Mouse (Mus musculus) neural tube, embryonic 14.5 days (tissue): Measurements from ENCODE around the gene Clec12a. TPM values are rescaled to one million over a fixed set of nuclear protein-coding genes. Genes with fewer than 3 reads are reported as not detected.
"Not testable (repeated sequence)": the region's sequence is repeated elsewhere in the genome, so short reads cannot be mapped to it uniquely, and the experiment has no call there.

Experiments
- ATAC-seq: fragments of 200-750 bp; cut with Nextera tagmentation; 2 replicates; pipeline ENCODE4 v1.8.0; 2017; ENCODE audit warnings: low read depth, mild to moderate bottlenecking, moderate TSS enrichment, moderate library complexity
- H3K27ac ChIP-seq: fragments of 300-500 bp; sonication (generic); 2 replicates; pipeline ENCODE4 v1.5.1; 2014; ENCODE audit warnings: low read depth, mild to moderate bottlenecking, control low read depth, low read length, moderate library complexity, mixed read lengths
- H3K27me3 ChIP-seq: fragments of 300-500 bp; sonication (generic); 2 replicates; pipeline ENCODE4 v1.6.1; 2014; ENCODE audit warnings: low read length; ENCODE audit not compliant: control insufficient read depth, insufficient read depth
- H3K36me3 ChIP-seq: fragments of 300-500 bp; sonication (generic); 2 replicates; pipeline ENCODE4 v1.6.1; 2014; ENCODE audit warnings: low read length, mixed read lengths; ENCODE audit not compliant: control insufficient read depth, insufficient read depth
- H3K4me1 ChIP-seq: fragments of 300-500 bp; sonication (generic); 2 replicates; pipeline ENCODE4 v1.6.1; 2014; ENCODE audit warnings: low read length; ENCODE audit not compliant: control insufficient read depth, insufficient read depth
- H3K4me2 ChIP-seq: fragments of 300-500 bp; sonication (generic); 2 replicates; pipeline ENCODE4 v1.6.1; 2014; ENCODE audit warnings: mild to moderate bottlenecking, low read depth, low read length, control low read depth
- H3K4me3 ChIP-seq: fragments of 300-500 bp; sonication (generic); 2 replicates; pipeline ENCODE4 v1.5.1; 2014; ENCODE audit warnings: low read depth, low read length, control low read depth, mixed read lengths
- H3K9ac ChIP-seq: fragments of 300-500 bp; sonication (generic); replicated peaks from 2 replicates; pipeline ENCODE4 v1.6.1; 2014; ENCODE audit warnings: low read depth, mild to moderate bottlenecking, control low read depth, low read length, mixed read lengths
- H3K9me3 ChIP-seq: fragments of 300-500 bp; sonication (generic); 2 replicates; pipeline ENCODE4 v1.6.1; 2016; ENCODE audit warnings: low read length; ENCODE audit not compliant: control insufficient read depth
- WGBS: fragments of 180-500 bp; shearing (Covaris S2); extraction: QIAGEN DNeasy Blood & Tissue Kit; methylation state at CpG from one replicate; pipeline ENCODE4 v1.1.7; 2014; 5-methylcytosine and 5-hydroxymethylcytosine counted together
- polyA plus RNA-seq: library from polyadenylated mRNA; unstranded; fragments of >200 nt; fragmentation: Nextera tagmentation; extraction: Ambion mirVana; gene quantifications from 2 replicates; pipeline ENCODE4 v1.2.1, GENCODE M21; 2014

Clec12a gene
- 0.48 and 0.55 TPM in 2 replicates for polyA plus RNA-seq

DNA sequence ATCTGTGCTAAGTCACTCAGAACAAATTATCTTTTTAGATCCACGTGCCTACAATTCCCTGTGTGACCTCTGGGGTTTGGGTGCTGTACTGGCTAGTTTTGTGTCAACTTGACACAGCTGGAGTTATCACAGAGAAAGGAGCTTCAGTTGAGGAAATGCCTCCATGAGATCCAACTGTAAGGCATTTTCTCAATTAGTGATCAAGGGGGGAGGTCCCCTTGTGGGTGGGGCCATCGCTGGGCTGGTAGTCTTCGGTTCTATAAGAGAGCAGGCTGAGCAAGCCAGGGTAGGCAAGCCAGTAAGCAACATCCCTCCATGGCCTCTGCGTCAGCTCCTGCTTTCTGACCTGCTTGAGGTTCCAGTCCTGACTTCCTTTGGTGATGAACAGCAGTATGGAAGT, at the start of gene Clec12a:
Gene Clec12a, plus strand, starts transcription at position 301 of the 400 bp plus-strand sequence.
- H3K27ac ChIP-seq, H3K4me1 ChIP-seq, ATAC-seq, H3K27me3 ChIP-seq, H3K9me3 ChIP-seq, H3K9ac ChIP-seq, H3K4me3 ChIP-seq, H3K36me3 ChIP-seq, H3K4me2 ChIP-seq: not testable (repeated sequence)
- WGBS: 81% methylated on average over 4 of the region's 4 CpGs

DNA sequence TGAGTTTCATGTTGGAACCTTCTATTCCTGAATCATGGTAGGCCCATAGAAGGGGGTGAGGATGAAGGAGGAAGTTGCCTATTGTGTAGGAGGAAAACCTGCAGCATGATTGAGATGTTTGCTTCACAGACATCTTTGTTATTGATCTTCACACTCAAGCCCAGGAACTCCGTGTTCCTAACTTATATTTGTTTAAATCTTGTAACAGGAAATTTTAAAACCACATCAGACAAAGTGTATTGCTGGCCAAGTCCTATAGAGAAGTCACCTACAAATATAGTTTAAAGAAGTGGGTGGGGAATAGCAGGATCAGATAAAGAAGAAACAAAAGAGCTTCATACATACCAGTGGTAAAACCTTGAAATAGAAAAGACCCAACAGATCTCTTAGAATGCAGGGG, 38.3 kb upstream of the Clec12a start:
- Histone ChIP-seq H3K9ac (no peak overlapping the region), H3K27ac (no peak overlapping the region), H3K36me3 (no peaks in the 10 kb centered on the region), H3K4me1 (no peaks in the 10 kb centered on the region), H3K4me3 (no peak overlapping the region), H3K4me2 (no peak overlapping the region), H3K9me3 (no peaks in the 10 kb centered on the region), H3K27me3 (no peaks in the 10 kb centered on the region)
- WGBS: 66% methylated on average over 1 of the region's 1 CpGs
- no peak for ATAC-seq

DNA sequence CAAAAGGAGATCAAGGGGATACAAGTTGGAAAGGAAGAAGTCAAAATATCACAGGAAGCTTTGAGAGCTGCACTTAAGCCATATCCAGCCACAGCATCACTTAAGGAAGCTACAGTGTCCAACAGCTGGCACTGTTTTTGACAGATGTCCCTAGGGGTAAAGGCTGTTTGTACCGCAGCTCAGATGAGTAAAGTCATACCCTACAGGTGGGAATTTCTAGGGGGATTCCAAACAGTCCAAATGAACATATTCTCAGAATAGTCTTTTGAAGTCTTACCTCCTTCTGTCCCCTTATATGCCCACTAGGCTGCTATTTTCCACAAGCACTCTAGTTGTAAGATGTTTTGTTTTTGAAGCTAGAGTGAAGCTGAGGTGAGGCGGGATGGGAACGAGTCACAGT, 30.0 kb upstream of the Clec12a start:
- Histone ChIP-seq H3K36me3 (no peaks in the 10 kb centered on the region), H3K27ac (no peak overlapping the region), H3K9ac (no peak overlapping the region), H3K27me3 (no peaks in the 10 kb centered on the region), H3K9me3 (no peaks in the 10 kb centered on the region), H3K4me1 (no peaks in the 10 kb centered on the region), H3K4me2 (no peak overlapping the region), H3K4me3 (no peak overlapping the region)
- WGBS: 75% methylated on average over 3 of the region's 3 CpGs
- ATAC-seq: no peak

DNA sequence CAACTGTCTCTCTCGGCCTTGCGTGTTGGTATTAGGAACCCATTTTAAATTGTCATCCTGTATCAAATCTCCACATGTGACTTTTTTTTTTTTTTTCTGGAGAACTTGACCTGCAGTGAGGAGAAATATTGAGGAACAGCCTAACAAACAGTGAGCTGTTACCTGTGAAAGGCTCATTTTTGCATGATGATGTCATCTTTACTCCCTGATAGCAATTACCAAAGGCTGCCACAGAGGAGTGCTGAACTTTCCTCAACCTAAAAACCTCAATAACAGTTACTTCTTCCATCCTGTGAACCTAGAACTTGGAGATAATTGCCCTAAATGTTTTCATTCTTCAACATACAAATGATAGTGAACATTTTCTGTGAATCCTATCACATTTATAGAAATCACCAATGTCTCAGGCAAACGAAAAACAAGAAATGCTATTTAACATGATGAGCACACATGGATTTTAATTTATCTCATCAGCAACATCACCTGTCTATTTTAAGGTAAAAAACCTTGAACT, 27.8 kb upstream of the Clec12a start:
- Histone ChIP-seq H3K27me3 (no peaks in the 10 kb centered on the region), H3K36me3 (no peaks in the 10 kb centered on the region), H3K4me1 (no peaks in the 10 kb centered on the region), H3K4me3 (no peak overlapping the region), H3K27ac (no peak overlapping the region), H3K9me3 (no peaks in the 10 kb centered on the region), H3K9ac (no peak overlapping the region), H3K4me2 (no peak overlapping the region)
- ATAC-seq: no peak
- 90% methylated on average over 3 of the region's 3 CpGs for WGBS

DNA sequence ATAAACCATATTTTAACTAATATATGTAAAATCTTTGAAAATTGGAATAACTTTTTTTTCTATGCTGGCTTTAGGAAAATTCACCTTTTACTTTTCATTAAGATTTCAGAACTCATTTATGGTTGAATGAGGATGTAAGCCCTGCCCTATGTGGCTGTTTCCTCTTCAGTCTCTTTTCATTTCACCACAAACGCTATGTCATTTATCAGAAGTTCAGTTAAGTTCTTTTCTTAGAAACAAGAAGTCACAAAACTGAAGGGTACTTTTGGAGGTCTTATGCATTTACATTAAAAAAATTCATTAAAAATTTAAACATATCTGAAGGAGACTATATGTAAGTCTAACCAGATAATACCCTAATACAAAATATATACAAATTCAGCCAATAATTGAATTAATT, 26.8 kb upstream of the Clec12a start:
- ATAC-seq: no peak
- 95% methylated on average over 1 of the region's 1 CpGs for WGBS
- Histone ChIP-seq H3K4me1 (no peaks in the 10 kb centered on the region), H3K36me3 (no peaks in the 10 kb centered on the region), H3K4me3 (no peak overlapping the region), H3K9ac (no peak overlapping the region), H3K9me3 (no peaks in the 10 kb centered on the region), H3K27me3 (no peaks in the 10 kb centered on the region), H3K4me2 (no peak overlapping the region), H3K27ac (no peak overlapping the region)

DNA sequence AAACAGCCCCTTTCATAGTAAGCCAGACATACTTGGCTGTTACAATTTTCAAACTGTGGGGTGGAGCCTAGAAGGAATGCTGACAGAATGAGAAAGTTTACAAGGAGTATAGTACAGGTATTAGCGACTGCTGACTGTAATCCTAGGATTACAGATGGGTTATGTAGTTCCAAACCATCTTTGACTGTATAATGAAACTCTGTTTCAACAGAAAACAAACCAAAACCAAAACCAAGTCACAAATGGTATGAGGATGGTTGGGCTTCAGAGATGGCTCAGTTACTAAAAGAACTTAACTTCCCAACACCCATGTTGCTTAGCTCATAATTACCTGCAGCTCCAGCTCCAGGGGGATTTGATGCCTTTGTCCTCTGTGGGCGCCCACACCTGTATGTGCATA, 26.0 kb upstream of the Clec12a start:
- Histone ChIP-seq H3K4me1 (no peaks in the 10 kb centered on the region), H3K9ac (no peak overlapping the region), H3K9me3 (no peaks in the 10 kb centered on the region), H3K4me3 (no peak overlapping the region), H3K27me3 (no peaks in the 10 kb centered on the region), H3K36me3 (no peaks in the 10 kb centered on the region), H3K27ac (no peak overlapping the region), H3K4me2 (no peak overlapping the region)
- 78% methylated on average over 2 of the region's 2 CpGs for WGBS
- no peak for ATAC-seq

DNA sequence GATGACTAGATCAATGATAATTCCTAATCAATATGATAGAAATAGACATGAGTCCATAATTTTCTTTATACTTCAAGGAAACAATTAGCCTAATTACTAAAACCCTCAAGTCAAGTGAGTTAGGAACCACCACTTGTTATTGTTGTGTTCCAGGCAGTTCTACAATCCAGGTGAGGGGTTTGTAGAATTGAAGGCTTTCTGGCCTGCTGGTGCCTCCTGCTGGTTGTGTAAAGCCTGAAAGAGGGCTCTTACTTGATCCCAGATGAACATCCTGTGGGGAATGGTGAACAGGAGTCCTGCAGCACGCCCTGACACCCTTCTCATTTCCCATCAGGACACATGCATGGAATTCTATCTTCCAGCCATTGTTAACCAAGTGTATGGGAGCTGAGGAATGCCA, 24.1 kb upstream of the Clec12a start:
- no peaks in the 10 kb centered on the region for H3K36me3 ChIP-seq
- H3K4me3 ChIP-seq: no peak overlapping the region
- no peaks in the 10 kb centered on the region for H3K9me3 ChIP-seq
- H3K27me3 ChIP-seq: no peaks in the 10 kb centered on the region
- ATAC-seq: no peak
- H3K4me1 ChIP-seq: no peaks in the 10 kb centered on the region
- 44% methylated on average over 1 of the region's 1 CpGs for WGBS
- H3K9ac ChIP-seq: no peak overlapping the region
- H3K4me2 ChIP-seq: no peak overlapping the region
- no peak overlapping the region for H3K27ac ChIP-seq

DNA sequence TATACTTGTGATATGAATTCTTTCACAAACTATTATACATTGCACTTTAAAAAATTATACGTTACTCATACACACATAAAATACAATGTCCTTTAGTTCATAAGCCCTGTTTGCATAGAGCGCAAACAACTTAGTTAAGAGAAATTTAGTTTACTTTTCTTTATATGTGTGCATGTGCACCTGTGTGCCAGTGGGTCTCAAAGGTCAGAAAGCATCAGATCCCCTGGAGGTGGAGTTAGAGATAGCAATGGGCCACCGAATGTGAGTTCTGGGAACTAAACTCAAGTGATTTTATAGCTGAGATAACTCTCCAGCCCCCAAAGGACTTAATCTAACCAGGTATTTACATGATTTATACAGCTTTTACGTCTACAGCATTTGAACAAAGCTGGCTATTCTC, 23.2 kb upstream of the Clec12a start:
- no peak for ATAC-seq
- Histone ChIP-seq H3K4me2 (no peak overlapping the region), H3K36me3 (no peaks in the 10 kb centered on the region), H3K9me3 (no peaks in the 10 kb centered on the region), H3K4me1 (no peaks in the 10 kb centered on the region), H3K4me3 (no peak overlapping the region), H3K9ac (no peak overlapping the region), H3K27me3 (no peaks in the 10 kb centered on the region), H3K27ac (no peak overlapping the region)
- 81% methylated on average over 4 of the region's 4 CpGs for WGBS

DNA sequence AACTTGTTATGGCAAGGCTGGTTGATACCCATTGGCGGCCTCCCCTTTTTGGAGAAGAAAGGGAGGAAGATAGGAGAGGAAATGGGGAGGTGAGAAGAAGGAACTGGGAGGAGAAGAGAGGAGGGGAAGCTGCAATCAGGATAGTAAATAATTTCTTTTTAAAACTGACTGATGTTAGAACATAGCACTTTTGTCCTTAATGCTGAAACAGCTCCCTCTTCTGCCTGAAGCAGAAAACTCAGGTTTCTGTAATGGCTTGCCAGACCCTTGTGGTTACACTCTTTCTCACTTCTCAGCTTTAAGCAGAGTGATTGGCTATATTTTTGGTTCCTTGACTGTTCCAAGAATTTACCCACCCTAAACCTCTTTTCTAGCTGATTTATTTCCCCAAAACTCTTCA, 16.5 kb upstream of the Clec12a start:
- H3K27me3 ChIP-seq: no peaks in the 10 kb centered on the region
- no peak for ATAC-seq
- H3K9ac ChIP-seq: no peak overlapping the region
- H3K9me3 ChIP-seq: no peaks in the 10 kb centered on the region
- WGBS: 82% methylated on average over 1 of the region's 1 CpGs
- no peaks in the 10 kb centered on the region for H3K4me1 ChIP-seq
- no peak overlapping the region for H3K4me3 ChIP-seq
- no peak overlapping the region for H3K4me2 ChIP-seq
- H3K27ac ChIP-seq: no peak overlapping the region
- no peaks in the 10 kb centered on the region for H3K36me3 ChIP-seq
